Mouse (Mus musculus) liver, adult 2 months (tissue): Measurements from ENCODE around the gene Insc.

Experiments used
- CTCF ChIP-seq: fragments of 200-500 bp; IDR thresholded peaks from 2 replicates; pipeline ENCODE4 v1.5.1; 2011; ENCODE audit warnings: low read depth, low read length, control low read depth
- POLR2A ChIP-seq: fragments of 200-500 bp; IDR thresholded peaks from 2 replicates; pipeline ENCODE4 v1.6.1; 2011; ENCODE audit warnings: low read length, control low read depth; ENCODE audit not compliant: insufficient read depth; ENCODE audit errors: extremely low read depth

GRCm38 (mm10) chr7:114731175-114731574, 12.3 kb upstream of the Insc start:
- TF ChIP-seq POLR2A = no peak
- TF ChIP-seq CTCF = no peak
